Mouse (Mus musculus): ENCODE results near the gene Emsy. TPM values are rescaled to one million over a fixed set of nuclear protein-coding genes. Genes with fewer than 3 reads are reported as not detected.

The Emsy gene
- polyA plus RNA-seq, 1 experiment from 2014 or later = 14.1 TPM

- H3K4me3 ChIP-seq (replicated peaks; ENCODE audit: low read depth, low read length) = no peak overlapping the region
- H3K4me1 ChIP-seq (replicated peaks; ENCODE audit: insufficient read depth, low read length) = peaks cover 17% of the 10 kb centered on the region; the same call in 1 of the 2 replicates
- WGBS = 88% methylated on average over 1 of the region's 1 CpGs
- no peak overlapping the region for H3K9ac ChIP-seq (ENCODE audit: low read depth, low read length)
- no peak overlapping the region for H3K4me2 ChIP-seq (ENCODE audit: low read length)
- DNase-seq (ENCODE audit: low spot score) = no peak
- no peak for TF ChIP-seq CTCF (IDR thresholded peaks at IDR 0.05; ENCODE audit: low read depth)
- H3K36me3 ChIP-seq (ENCODE audit: insufficient read depth, low read length) = no peaks in the 10 kb centered on the region
- H3K9me3 ChIP-seq (replicated peaks; ENCODE audit: low read length) = no peaks in the 10 kb centered on the region
- H3K27ac ChIP-seq = no peak overlapping the region
- no peak for ATAC-seq (replicated peaks; ENCODE audit: low FRiP score, low read depth)
- H3K27me3 ChIP-seq (ENCODE audit: insufficient read depth, low read length) = no peaks in the 10 kb centered on the region
Observed at GRCm38 (mm10) chr7:98577461-98577860, 79.1 kb downstream of the Emsy start.

- Histone ChIP-seq H3K4me2 (ENCODE audit: low read length) (no peak overlapping the region), H3K9ac (ENCODE audit: low read depth, low read length) (no peak overlapping the region), H3K4me3 (replicated peaks; ENCODE audit: low read depth, low read length) (no peak overlapping the region), H3K36me3 (ENCODE audit: insufficient read depth, low read length) (no peaks in the 10 kb centered on the region), H3K9me3 (replicated peaks; ENCODE audit: low read length) (no peaks in the 10 kb centered on the region), H3K4me1 (replicated peaks; ENCODE audit: insufficient read depth, low read length) (peaks cover 28% of the 10 kb centered on the region), H3K27me3 (ENCODE audit: insufficient read depth, low read length) (no peaks in the 10 kb centered on the region), H3K27ac (no peak overlapping the region)
- TF ChIP-seq CTCF (IDR thresholded peaks at IDR 0.05; ENCODE audit: low read depth) = no peak
- no peak for DNase-seq (ENCODE audit: low spot score)
- 95% methylated on average over 3 of the region's 3 CpGs for WGBS
- ATAC-seq (replicated peaks; ENCODE audit: low FRiP score, low read depth) = no peak
Observed at GRCm38 (mm10) chr7:98575651-98576239, 80.8 kb downstream of the Emsy start.

GRCm38 (mm10) chr7:98574771-98575191 lies 81.8 kb downstream of the Emsy start:
- TF ChIP-seq CTCF (IDR thresholded peaks at IDR 0.05; ENCODE audit: low read depth) = no peak
- Histone ChIP-seq H3K4me3 (replicated peaks; ENCODE audit: low read depth, low read length) (no peak overlapping the region), H3K9me3 (replicated peaks; ENCODE audit: low read length) (no peaks in the 10 kb centered on the region), H3K4me1 (replicated peaks; ENCODE audit: insufficient read depth, low read length) (peaks cover 21% of the 10 kb centered on the region), H3K36me3 (ENCODE audit: insufficient read depth, low read length) (no peaks in the 10 kb centered on the region), H3K27me3 (ENCODE audit: insufficient read depth, low read length) (no peaks in the 10 kb centered on the region), H3K4me2 (ENCODE audit: low read length) (no peak overlapping the region), H3K9ac (ENCODE audit: low read depth, low read length) (no peak overlapping the region), H3K27ac (peak overlapping the region; percentile 96)
- WGBS = 66% methylated on average over 2 of the region's 2 CpGs
- DNase-seq (ENCODE audit: low spot score) (peak; percentile 66), ATAC-seq (replicated peaks; ENCODE audit: low FRiP score, low read depth) (no peak)

DNA sequence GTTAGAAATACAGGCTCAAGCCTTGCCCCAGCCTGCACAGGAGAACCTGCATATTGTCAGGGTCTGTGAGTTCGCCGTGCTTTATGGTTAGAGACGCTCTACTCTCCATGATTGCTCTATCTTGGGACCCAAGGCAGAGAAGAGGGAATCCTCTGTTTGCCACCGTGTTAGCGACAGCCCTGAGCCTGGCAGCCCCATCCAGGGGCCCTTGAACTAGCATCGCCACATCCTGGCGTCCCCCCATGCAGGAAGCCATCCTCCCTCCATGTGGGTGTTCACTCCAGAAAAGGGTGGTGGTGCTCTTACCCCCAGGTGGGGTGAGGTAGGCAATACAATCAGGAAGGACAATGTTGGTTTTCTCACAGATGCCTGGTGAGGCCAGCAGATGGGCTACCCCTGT lies 82.3 kb downstream of the Emsy start:
- 88% methylated on average over 7 of the region's 7 CpGs for WGBS
- no peak for DNase-seq (ENCODE audit: low spot score)
- peak overlapping the region; percentile 96 for H3K27ac ChIP-seq

DNA sequence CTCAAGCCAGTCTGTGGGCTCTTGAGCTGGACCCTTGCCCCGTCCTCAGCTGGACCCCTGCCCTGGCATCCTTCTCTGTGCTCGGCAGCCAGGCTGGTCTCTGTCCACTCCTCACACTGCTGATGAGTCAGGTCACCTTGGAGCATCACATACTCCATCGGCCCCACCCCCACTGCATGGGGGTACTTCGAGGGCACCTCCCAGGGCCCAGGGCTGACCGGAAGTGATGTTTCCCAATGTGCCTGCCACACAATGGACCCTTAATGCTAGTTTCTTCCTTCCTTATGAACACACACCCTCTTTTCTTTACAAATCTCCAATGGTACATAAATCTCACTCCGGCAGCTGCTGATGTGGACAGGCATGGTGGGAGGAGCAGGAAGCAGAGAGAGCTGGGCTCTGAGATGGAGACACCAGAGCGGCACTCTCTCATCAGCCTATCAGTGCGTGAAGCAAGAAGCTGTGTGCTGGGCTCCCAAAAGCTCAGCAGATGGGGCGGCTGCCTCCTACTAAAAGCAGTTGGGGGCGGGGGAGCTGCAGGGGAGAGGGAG lies 83.3 kb downstream of the Emsy start:
- Histone ChIP-seq H3K9me3 (replicated peaks; ENCODE audit: low read length) (no peaks in the 10 kb centered on the region), H3K27ac (peak overlapping the region; percentile 96), H3K9ac (ENCODE audit: low read depth, low read length) (no peak overlapping the region), H3K27me3 (ENCODE audit: insufficient read depth, low read length) (no peaks in the 10 kb centered on the region), H3K36me3 (ENCODE audit: insufficient read depth, low read length) (no peaks in the 10 kb centered on the region), H3K4me2 (ENCODE audit: low read length) (no peak overlapping the region), H3K4me1 (replicated peaks; ENCODE audit: insufficient read depth, low read length) (peaks cover 20% of the 10 kb centered on the region), H3K4me3 (replicated peaks; ENCODE audit: low read depth, low read length) (no peak overlapping the region)
- ATAC-seq (replicated peaks; ENCODE audit: low FRiP score, low read depth) = peak; percentile 78
- TF ChIP-seq CTCF (IDR thresholded peaks at IDR 0.05; ENCODE audit: low read depth) = no peak
- DNase-seq (ENCODE audit: low spot score) = peak; percentile 96
- 14% methylated on average over 10 of the region's 10 CpGs for WGBS

More for the DNA sequence above, 82.3 kb downstream of the Emsy start:
- Histone ChIP-seq H3K9me3 (replicated peaks; ENCODE audit: low read length) (no peaks in the 10 kb centered on the region), H3K27me3 (ENCODE audit: insufficient read depth, low read length) (no peaks in the 10 kb centered on the region), H3K9ac (ENCODE audit: low read depth, low read length) (no peak overlapping the region), H3K4me1 (replicated peaks; ENCODE audit: insufficient read depth, low read length) (peaks cover 20% of the 10 kb centered on the region), H3K4me3 (replicated peaks; ENCODE audit: low read depth, low read length) (no peak overlapping the region), H3K36me3 (ENCODE audit: insufficient read depth, low read length) (no peaks in the 10 kb centered on the region), H3K4me2 (ENCODE audit: low read length) (no peak overlapping the region)
- TF ChIP-seq CTCF (IDR thresholded peaks at IDR 0.05; ENCODE audit: low read depth) = no peak
- no peak for ATAC-seq (replicated peaks; ENCODE audit: low FRiP score, low read depth)

GRCm38 (mm10) chr7:98572223-98572868 lies 84.2 kb downstream of the Emsy start:
- ATAC-seq (replicated peaks; ENCODE audit: low FRiP score, low read depth) = peak; percentile 69
- WGBS = 20% methylated on average over 10 of the region's 10 CpGs
- Histone ChIP-seq H3K4me2 (ENCODE audit: low read length) (no peak overlapping the region), H3K27ac (peak overlapping the region; percentile 96), H3K27me3 (ENCODE audit: insufficient read depth, low read length) (no peaks in the 10 kb centered on the region), H3K4me3 (replicated peaks; ENCODE audit: low read depth, low read length) (no peak overlapping the region), H3K9ac (ENCODE audit: low read depth, low read length) (no peak overlapping the region), H3K4me1 (replicated peaks; ENCODE audit: insufficient read depth, low read length) (peaks cover 20% of the 10 kb centered on the region), H3K36me3 (ENCODE audit: insufficient read depth, low read length) (no peaks in the 10 kb centered on the region), H3K9me3 (replicated peaks; ENCODE audit: low read length) (no peaks in the 10 kb centered on the region)
- peak; percentile 93 for DNase-seq (ENCODE audit: low spot score)
- no peak for TF ChIP-seq CTCF (IDR thresholded peaks at IDR 0.05; ENCODE audit: low read depth)
